Mouse (Mus musculus): ENCODE data around the gene Zfp27. TPM values are rescaled to one million over a fixed set of nuclear protein-coding genes. Genes with fewer than 3 reads are reported as not detected.

The Zfp27 gene
- polyA plus RNA-seq (2014; fragmentation: Nextera tagmentation; extraction: Ambion mirVana) = 8.7 and 13.0 TPM in 2 replicates

DNA sequence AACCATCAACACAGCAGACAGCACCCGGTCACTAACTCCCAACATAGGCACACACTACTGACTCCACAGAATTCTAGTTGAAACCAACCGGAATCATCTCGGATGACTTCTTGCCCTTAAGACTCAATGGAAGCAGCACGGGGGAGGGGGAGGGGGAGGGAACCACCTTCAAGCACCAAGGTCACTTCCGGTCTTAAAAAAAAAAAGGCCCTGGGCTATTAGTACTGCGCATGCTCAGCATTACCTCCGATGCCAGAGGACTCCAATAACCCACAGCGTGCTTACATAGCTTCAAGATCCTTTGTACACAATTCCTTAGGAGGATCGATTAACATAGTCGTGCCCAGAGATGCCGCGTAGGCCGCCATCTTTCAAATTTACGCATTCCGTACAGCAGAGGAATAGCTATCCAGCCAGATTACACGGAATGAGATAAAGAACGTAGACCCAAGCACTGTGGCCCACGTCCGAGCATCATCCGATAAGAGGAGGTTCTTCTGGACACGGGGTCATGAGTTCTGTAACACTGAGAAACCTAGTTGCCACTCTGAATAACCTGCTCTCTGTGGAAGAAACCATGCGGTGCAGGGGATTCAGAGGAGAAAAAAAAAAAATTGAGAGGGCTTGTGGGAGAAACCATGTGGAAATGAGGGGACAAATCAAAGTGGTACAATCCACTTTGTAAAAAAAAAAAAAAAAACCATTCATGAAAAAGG is at the start of gene Zfp27:
TSS of gene Zfp27 (minus strand) at position 607 of the 716 bp plus-strand sequence.
- Histone ChIP-seq H3K27ac (ENCODE audit: low read depth, low read length) (peak within 1 kb of the TSS; percentile 93), H3K9ac (ENCODE audit: low read depth, low read length) (peak within 1 kb of the TSS; percentile 62), H3K4me2 (replicated peaks; ENCODE audit: low read depth, low read length) (peak within 1 kb of the TSS; percentile 57), H3K27me3 (ENCODE audit: control insufficient read depth, insufficient read depth, low read length) (no peaks in the 10 kb centered on the region), H3K36me3 (ENCODE audit: control insufficient read depth, insufficient read depth, low read length) (peaks cover 14% of the 10 kb centered on the region), H3K4me1 (ENCODE audit: control insufficient read depth, insufficient read depth, low read length) (peaks cover 10% of the 10 kb centered on the region), H3K9me3 (ENCODE audit: control insufficient read depth, low read length) (no peaks in the 10 kb centered on the region), H3K4me3 (ENCODE audit: low read length) (peak within 1 kb of the TSS; percentile 56)
- peak; percentile 79 for ATAC-seq (ENCODE audit: low FRiP score, low TSS enrichment)
- WGBS = under 1% methylated on average over 22 of the region's 22 CpGs

- 23% methylated on average over 4 of the region's 4 CpGs for WGBS
- Histone ChIP-seq H3K9ac (ENCODE audit: low read depth, low read length) (no peak overlapping the region), H3K4me1 (ENCODE audit: control insufficient read depth, insufficient read depth, low read length) (no peaks in the 10 kb centered on the region), H3K36me3 (ENCODE audit: control insufficient read depth, insufficient read depth, low read length) (peaks cover 10% of the 10 kb centered on the region), H3K9me3 (ENCODE audit: control insufficient read depth, low read length) (no peaks in the 10 kb centered on the region), H3K27me3 (ENCODE audit: control insufficient read depth, insufficient read depth, low read length) (no peaks in the 10 kb centered on the region), H3K4me3 (ENCODE audit: low read length) (no peak overlapping the region), H3K27ac (ENCODE audit: low read depth, low read length) (no peak overlapping the region), H3K4me2 (replicated peaks; ENCODE audit: low read depth, low read length) (no peak overlapping the region; the same call in 1 of the 2 replicates)
- ATAC-seq (ENCODE audit: low FRiP score, low TSS enrichment) = no peak
Observed at GRCm38 (mm10) chr7:29954731-29955130, 48.4 kb upstream of the Zfp27 start.

DNA sequence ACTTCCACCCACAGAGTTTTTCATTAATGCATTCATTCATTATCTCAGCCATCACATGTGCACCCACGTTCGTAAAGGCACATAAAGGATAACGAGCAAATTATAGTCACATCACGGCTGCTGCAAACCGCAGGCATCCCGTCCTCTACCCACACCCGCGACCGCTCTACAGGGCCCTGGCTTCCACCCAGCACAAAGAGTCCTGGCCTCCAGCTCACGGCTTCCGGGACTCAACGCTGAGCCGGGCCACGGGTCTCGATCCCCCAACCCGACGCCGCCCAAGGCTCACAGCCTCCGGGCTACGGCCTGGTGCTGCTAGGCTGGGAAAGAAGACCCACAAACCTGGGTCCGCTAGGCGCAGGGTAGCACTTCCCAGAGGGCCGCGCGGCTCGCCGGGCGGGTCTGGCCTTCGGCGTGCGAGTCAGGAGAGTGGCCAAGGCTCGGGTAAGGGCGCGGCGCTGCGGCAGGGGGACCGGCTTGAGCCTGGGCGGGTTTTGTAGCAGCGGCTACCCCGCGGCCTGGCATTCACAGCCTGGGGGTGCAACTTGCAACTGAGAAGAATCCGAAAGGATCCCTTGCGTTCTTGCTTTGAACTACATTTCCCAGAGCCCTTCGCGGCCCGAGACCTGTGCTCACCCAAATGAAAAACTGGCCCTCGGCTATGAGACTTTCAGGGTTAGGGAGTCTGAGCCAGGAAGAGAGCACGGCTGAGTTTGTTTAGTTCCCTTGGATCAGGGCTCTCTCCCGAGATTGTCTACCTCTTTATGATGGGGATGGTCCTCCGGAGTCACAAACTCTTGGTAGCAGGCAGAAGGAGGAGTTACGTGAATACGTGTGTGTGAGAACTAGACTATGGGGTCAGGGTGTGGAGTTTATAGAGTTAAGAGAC is 47.4 kb upstream of the Zfp27 start, which contains the start of gene Zfp74:
TSS of gene Zfp74 (minus strand) at position 577 of the 889 bp plus-strand sequence.
- H3K4me3 ChIP-seq (ENCODE audit: low read length) = peak within 1 kb of the TSS; percentile 77

DNA sequence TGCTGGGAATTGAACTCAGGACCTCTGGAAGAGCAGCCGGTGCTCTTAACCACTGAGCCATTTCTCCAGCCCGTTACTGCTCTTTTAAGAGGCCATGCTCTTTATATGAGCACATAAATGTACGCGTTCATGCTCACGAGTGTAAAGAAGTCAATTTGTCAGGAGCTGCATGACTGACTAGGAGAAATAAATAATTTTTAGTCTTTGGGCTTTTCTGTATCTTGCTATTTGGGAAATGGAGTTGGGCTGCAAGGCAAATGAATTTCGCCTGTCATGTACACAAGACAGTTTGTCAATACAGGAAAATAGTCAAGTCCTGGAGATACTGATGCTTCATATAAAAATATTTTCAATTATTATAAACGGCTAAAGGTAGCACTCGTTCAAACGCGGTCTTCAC is 46.7 kb upstream of the Zfp27 start:
- peak overlapping the region; percentile 90; the same call in 1 of the 2 replicates for H3K27ac ChIP-seq (ENCODE audit: low read depth, low read length)
- no peaks in the 10 kb centered on the region for H3K27me3 ChIP-seq (ENCODE audit: control insufficient read depth, insufficient read depth, low read length)
- no peaks in the 10 kb centered on the region for H3K4me1 ChIP-seq (ENCODE audit: control insufficient read depth, insufficient read depth, low read length)
- H3K36me3 ChIP-seq (ENCODE audit: control insufficient read depth, insufficient read depth, low read length) = peaks cover 15% of the 10 kb centered on the region
- no peak for ATAC-seq (ENCODE audit: low FRiP score, low TSS enrichment)
- peak overlapping the region; percentile 81 for H3K9ac ChIP-seq (ENCODE audit: low read depth, low read length)
- no peaks in the 10 kb centered on the region for H3K9me3 ChIP-seq (ENCODE audit: control insufficient read depth, low read length)
- H3K4me3 ChIP-seq (ENCODE audit: low read length) = peak overlapping the region; percentile 77
- peak overlapping the region; percentile 59 for H3K4me2 ChIP-seq (replicated peaks; ENCODE audit: low read depth, low read length)
- 45% methylated on average over 10 of the region's 10 CpGs for WGBS

More for the DNA sequence above, 47.4 kb upstream of the Zfp27 start, which contains the start of gene Zfp74:
- H3K27ac ChIP-seq (ENCODE audit: low read depth, low read length) = peak within 1 kb of the TSS; percentile 90
- no peaks in the 10 kb centered on the region for H3K27me3 ChIP-seq (ENCODE audit: control insufficient read depth, insufficient read depth, low read length)
- WGBS = 1% methylated on average over 52 of the region's 52 CpGs
- peak within 1 kb of the TSS; percentile 81 for H3K9ac ChIP-seq (ENCODE audit: low read depth, low read length)
- H3K4me1 ChIP-seq (ENCODE audit: control insufficient read depth, insufficient read depth, low read length) = no peaks in the 10 kb centered on the region
- peak; percentile 94 for ATAC-seq (ENCODE audit: low FRiP score, low TSS enrichment)
- peaks cover 15% of the 10 kb centered on the region for H3K36me3 ChIP-seq (ENCODE audit: control insufficient read depth, insufficient read depth, low read length)
- H3K9me3 ChIP-seq (ENCODE audit: control insufficient read depth, low read length) = no peaks in the 10 kb centered on the region
- peak within 1 kb of the TSS; percentile 59 for H3K4me2 ChIP-seq (replicated peaks; ENCODE audit: low read depth, low read length)

GRCm38 (mm10) chr7:29944201-29944600 is 37.8 kb upstream of the Zfp27 start:
- 89% methylated on average over 2 of the region's 2 CpGs for WGBS

DNA sequence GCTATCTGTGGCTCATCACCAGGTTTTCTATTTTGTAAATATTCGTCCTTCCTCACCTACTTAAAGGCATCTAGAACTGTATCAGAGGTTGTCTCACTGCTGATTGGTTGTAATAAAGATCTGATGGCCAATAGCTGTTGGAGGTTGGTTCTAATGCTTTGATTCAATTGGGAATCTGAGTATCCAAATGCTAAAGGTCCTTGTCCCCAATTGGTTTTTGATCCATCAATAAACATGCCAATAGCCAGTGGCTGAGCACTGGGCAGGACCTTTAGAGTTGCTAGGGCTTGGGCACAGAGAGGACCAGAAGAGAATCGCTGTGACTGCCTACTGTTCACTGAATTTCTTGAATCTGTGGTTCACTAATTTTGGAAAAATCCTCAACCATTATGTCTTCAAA is 37.3 kb upstream of the Zfp27 start:
- WGBS = 72% methylated on average over 2 of the region's 2 CpGs
- Histone ChIP-seq H3K27ac (ENCODE audit: low read depth, low read length) (no peak overlapping the region), H3K4me3 (ENCODE audit: low read length) (no peak overlapping the region), H3K4me2 (replicated peaks; ENCODE audit: low read depth, low read length) (no peak overlapping the region), H3K27me3 (ENCODE audit: control insufficient read depth, insufficient read depth, low read length) (no peaks in the 10 kb centered on the region), H3K4me1 (ENCODE audit: control insufficient read depth, insufficient read depth, low read length) (no peaks in the 10 kb centered on the region), H3K9ac (ENCODE audit: low read depth, low read length) (no peak overlapping the region), H3K36me3 (ENCODE audit: control insufficient read depth, insufficient read depth, low read length) (peaks cover 21% of the 10 kb centered on the region), H3K9me3 (ENCODE audit: control insufficient read depth, low read length) (no peaks in the 10 kb centered on the region)
- ATAC-seq (ENCODE audit: low FRiP score, low TSS enrichment) = no peak

More at GRCm38 (mm10) chr7:29944201-29944600, 37.8 kb upstream of the Zfp27 start:
- peaks cover 21% of the 10 kb centered on the region for H3K36me3 ChIP-seq (ENCODE audit: control insufficient read depth, insufficient read depth, low read length)
- H3K9ac ChIP-seq (ENCODE audit: low read depth, low read length) = no peak overlapping the region
- no peak overlapping the region for H3K4me3 ChIP-seq (ENCODE audit: low read length)
- H3K27ac ChIP-seq (ENCODE audit: low read depth, low read length) = no peak overlapping the region
- no peak for ATAC-seq (ENCODE audit: low FRiP score, low TSS enrichment)
- no peak overlapping the region for H3K4me2 ChIP-seq (replicated peaks; ENCODE audit: low read depth, low read length)
- H3K4me1 ChIP-seq (ENCODE audit: control insufficient read depth, insufficient read depth, low read length) = no peaks in the 10 kb centered on the region
- no peaks in the 10 kb centered on the region for H3K9me3 ChIP-seq (ENCODE audit: control insufficient read depth, low read length)
- H3K27me3 ChIP-seq (ENCODE audit: control insufficient read depth, insufficient read depth, low read length) = no peaks in the 10 kb centered on the region

DNA sequence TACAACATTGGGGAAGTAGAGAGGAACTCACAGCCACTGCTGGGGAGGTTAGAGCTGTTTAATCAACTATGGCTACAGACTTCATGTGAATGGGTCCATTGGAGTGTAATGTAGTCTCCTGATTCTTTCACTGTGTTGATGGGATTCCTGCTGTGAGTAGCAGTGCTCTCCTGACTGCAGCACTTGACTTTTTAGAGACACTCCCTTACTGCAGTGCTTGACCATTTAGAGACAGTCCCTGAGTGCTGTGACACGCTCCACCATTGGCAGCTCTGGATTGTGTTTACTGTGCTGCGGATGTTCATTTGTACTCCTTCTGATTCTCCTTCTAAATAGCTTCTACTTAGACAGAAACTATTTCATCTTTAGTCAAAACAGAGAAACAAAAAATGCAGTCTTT is 36.4 kb upstream of the Zfp27 start:
- no peaks in the 10 kb centered on the region for H3K9me3 ChIP-seq (ENCODE audit: control insufficient read depth, low read length)
- H3K4me2 ChIP-seq (replicated peaks; ENCODE audit: low read depth, low read length) = no peak overlapping the region
- H3K4me1 ChIP-seq (ENCODE audit: control insufficient read depth, insufficient read depth, low read length) = no peaks in the 10 kb centered on the region
- H3K27ac ChIP-seq (ENCODE audit: low read depth, low read length) = no peak overlapping the region
- 56% methylated on average over 2 of the region's 2 CpGs for WGBS
- no peak overlapping the region for H3K4me3 ChIP-seq (ENCODE audit: low read length)
- H3K27me3 ChIP-seq (ENCODE audit: control insufficient read depth, insufficient read depth, low read length) = no peaks in the 10 kb centered on the region
- no peak for ATAC-seq (ENCODE audit: low FRiP score, low TSS enrichment)
- H3K9ac ChIP-seq (ENCODE audit: low read depth, low read length) = no peak overlapping the region
- peaks cover 23% of the 10 kb centered on the region for H3K36me3 ChIP-seq (ENCODE audit: control insufficient read depth, insufficient read depth, low read length)

DNA sequence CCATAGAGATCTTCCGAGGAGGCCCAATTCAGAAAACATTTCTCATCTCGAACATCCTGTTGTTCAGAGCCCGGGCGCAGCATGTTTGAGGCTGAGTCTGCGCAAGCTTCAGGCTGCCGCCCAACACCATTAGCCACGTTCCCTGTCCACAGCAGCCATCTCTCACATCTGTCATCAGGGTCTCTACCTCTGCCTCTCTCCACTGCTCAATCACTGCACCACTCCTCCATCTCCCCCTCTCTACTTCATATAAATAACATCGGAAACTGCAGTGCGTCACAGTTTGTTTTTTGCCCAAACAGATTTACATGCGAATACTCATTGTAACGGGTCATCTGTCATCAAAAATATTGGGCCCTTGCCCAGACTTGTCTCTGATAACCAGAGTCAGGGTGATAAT is 34.7 kb upstream of the Zfp27 start:
- no peaks in the 10 kb centered on the region for H3K9me3 ChIP-seq (ENCODE audit: control insufficient read depth, low read length)
- no peak overlapping the region for H3K4me3 ChIP-seq (ENCODE audit: low read length)
- no peaks in the 10 kb centered on the region for H3K27me3 ChIP-seq (ENCODE audit: control insufficient read depth, insufficient read depth, low read length)
- H3K9ac ChIP-seq (ENCODE audit: low read depth, low read length) = no peak overlapping the region
- H3K4me1 ChIP-seq (ENCODE audit: control insufficient read depth, insufficient read depth, low read length) = no peaks in the 10 kb centered on the region
- H3K4me2 ChIP-seq (replicated peaks; ENCODE audit: low read depth, low read length) = no peak overlapping the region
- peaks cover 31% of the 10 kb centered on the region for H3K36me3 ChIP-seq (ENCODE audit: control insufficient read depth, insufficient read depth, low read length)
- H3K27ac ChIP-seq (ENCODE audit: low read depth, low read length) = no peak overlapping the region
- ATAC-seq (ENCODE audit: low FRiP score, low TSS enrichment) = no peak
- 91% methylated on average over 11 of the region's 11 CpGs for WGBS
